Mouse (Mus musculus) liver, postnatal 0 days (tissue): Measurements from ENCODE around the gene Stn1. TPM values are rescaled to one million over a fixed set of nuclear protein-coding genes. Genes with fewer than 3 reads are reported as not detected.

Source experiments
- ATAC-seq: fragments of 200-750 bp; cut with Nextera tagmentation; 2 replicates; pipeline ENCODE4 v1.8.0; 2017; ENCODE audit warnings: mild to moderate bottlenecking, moderate library complexity
- DNase-seq: peaks from one replicate; pipeline ENCODE4 v3.0.0-alpha.2; 2016
- H3K27ac ChIP-seq: fragments of 300-500 bp; sonication (generic); 2 replicates; pipeline ENCODE4 v1.5.1; 2014; ENCODE audit warnings: antibody characterized with exemption, moderate library complexity, mild to moderate bottlenecking, low read depth
- H3K27me3 ChIP-seq: fragments of 300-500 bp; sonication (generic); 2 replicates; pipeline ENCODE4 v1.6.1; 2014; ENCODE audit warnings: low read length, control low read depth, mixed read lengths; ENCODE audit not compliant: insufficient read depth
- H3K36me3 ChIP-seq: fragments of 300-500 bp; sonication (generic); replicated peaks from 2 replicates; pipeline ENCODE4 v1.6.1; 2014; ENCODE audit warnings: mild to moderate bottlenecking, control low read depth, low read length, moderate library complexity, mixed read lengths; ENCODE audit not compliant: insufficient read depth
- H3K4me1 ChIP-seq: fragments of 300-500 bp; sonication (generic); 2 replicates; pipeline ENCODE4 v1.6.1; 2014; ENCODE audit warnings: antibody characterized with exemption, mild to moderate bottlenecking, control low read depth; ENCODE audit not compliant: insufficient read depth
- H3K4me2 ChIP-seq: fragments of 300-500 bp; sonication (generic); 2 replicates; pipeline ENCODE4 v1.6.1; 2014; ENCODE audit warnings: low read depth, mild to moderate bottlenecking, low read length, moderate library complexity, mixed read lengths
- H3K4me3 ChIP-seq: fragments of 300-500 bp; sonication (generic); 2 replicates; pipeline ENCODE4 v1.5.1; 2014; ENCODE audit warnings: low read depth, low read length
- H3K9ac ChIP-seq: fragments of 300-500 bp; sonication (generic); replicated peaks from 2 replicates; pipeline ENCODE4 v1.6.1; 2014; ENCODE audit warnings: mild to moderate bottlenecking, moderate library complexity
- H3K9me3 ChIP-seq: fragments of 300-500 bp; sonication (generic); 2 replicates; pipeline ENCODE4 v1.6.1; 2016; ENCODE audit warnings: mild to moderate bottlenecking, control low read depth, low read length, mixed read lengths
- CTCF ChIP-seq: sonication (generic); IDR thresholded peaks from 2 replicates; pipeline ENCODE4 v1.5.1; 2016; ENCODE audit warnings: antibody characterized with exemption, low read depth
- EP300 ChIP-seq: IDR thresholded peaks from 2 replicates; pipeline ENCODE4 v1.6.1; 2016; ENCODE audit warnings: antibody characterized with exemption, low read depth, mild to moderate bottlenecking
- WGBS: fragments of 180-500 bp; shearing (Covaris S2); extraction: QIAGEN DNeasy Blood & Tissue Kit; methylation state at CpG from one replicate; pipeline ENCODE4 v1.1.7; 2014; ENCODE audit not compliant: insufficient replicate concordance; 5-methylcytosine and 5-hydroxymethylcytosine counted together
- polyA plus RNA-seq: library from polyadenylated mRNA; unstranded; fragments of >200 nt; fragmentation: Nextera tagmentation; extraction: Ambion mirVana; gene quantifications from 2 replicates; pipeline ENCODE4 v1.2.1, GENCODE M21; 2015

Stn1 gene
- polyA plus RNA-seq, 1 experiment from 2014 or later: 5.4 TPM

GRCm38 (mm10) chr19:47545528-47545927, 8.2 kb upstream of the Stn1 start:
- no peak for TF ChIP-seq EP300
- no peak for TF ChIP-seq CTCF
- Histone ChIP-seq H3K9ac (no peak overlapping the region), H3K36me3 (no peaks in the 10 kb centered on the region), H3K9me3 (no peaks in the 10 kb centered on the region), H3K4me3 (no peak overlapping the region), H3K4me1 (no peaks in the 10 kb centered on the region), H3K27me3 (no peaks in the 10 kb centered on the region), H3K27ac (no peak overlapping the region), H3K4me2 (no peak overlapping the region)
- ATAC-seq (no peak), DNase-seq (no peak)

DNA sequence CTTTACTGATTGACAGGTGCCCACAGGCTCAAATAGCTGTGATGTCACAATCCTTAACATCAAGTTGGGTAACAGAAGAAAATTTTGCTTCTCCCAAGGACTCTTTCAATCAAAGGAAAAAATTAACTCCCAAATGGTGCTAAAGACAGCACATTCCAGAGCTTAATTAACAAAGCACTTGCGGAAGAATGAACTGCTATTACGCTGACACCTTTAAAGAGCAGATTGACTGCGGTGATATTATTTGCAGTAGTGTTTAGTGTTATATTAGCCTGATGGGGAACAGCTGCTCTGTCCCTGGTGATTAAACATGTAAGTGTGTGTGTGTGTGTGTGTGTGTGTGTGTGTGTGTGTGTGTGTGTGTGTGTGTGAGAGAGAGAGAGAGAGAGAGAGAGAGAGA, 7.7 kb upstream of the Stn1 start:
- Histone ChIP-seq H3K36me3 (no peaks in the 10 kb centered on the region), H3K4me3 (no peak overlapping the region), H3K9me3 (no peaks in the 10 kb centered on the region), H3K27ac (no peak overlapping the region), H3K4me1 (no peaks in the 10 kb centered on the region), H3K4me2 (no peak overlapping the region), H3K9ac (no peak overlapping the region), H3K27me3 (no peaks in the 10 kb centered on the region)
- DNase-seq (no peak), ATAC-seq (no peak)
- WGBS: 83% methylated on average over 3 of the region's 3 CpGs
- TF ChIP-seq CTCF: no peak
- TF ChIP-seq EP300: no peak

DNA sequence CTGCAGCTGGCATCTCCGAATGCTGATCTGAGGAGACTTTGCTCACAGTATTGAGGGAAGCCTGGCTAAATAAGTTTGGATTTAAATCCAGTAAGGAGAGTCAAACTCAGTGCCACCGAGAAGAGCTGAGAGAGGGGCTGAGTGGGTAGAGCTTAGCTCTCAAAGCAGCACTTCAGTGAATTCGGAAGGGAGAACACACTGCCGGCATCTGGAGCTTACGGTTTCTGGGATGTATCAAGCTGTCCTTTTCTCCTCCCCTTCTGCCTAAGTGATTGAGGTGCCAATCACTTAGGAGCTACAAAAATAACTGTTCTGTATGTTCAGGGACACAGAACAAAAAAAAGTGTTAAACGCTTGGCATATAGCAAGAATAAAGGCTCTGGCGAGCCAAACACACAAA, 5.1 kb upstream of the Stn1 start:
- ATAC-seq (no peak), DNase-seq (no peak)
- H3K27me3 ChIP-seq: no peaks in the 10 kb centered on the region
- H3K36me3 ChIP-seq: no peaks in the 10 kb centered on the region
- H3K4me1 ChIP-seq: peaks cover 14% of the 10 kb centered on the region
- 74% methylated on average over 7 of the region's 7 CpGs for WGBS
- no peak overlapping the region for H3K4me3 ChIP-seq
- H3K27ac ChIP-seq: no peak overlapping the region
- H3K9ac ChIP-seq: no peak overlapping the region
- TF ChIP-seq CTCF (no peak), EP300 (no peak)
- no peak overlapping the region for H3K4me2 ChIP-seq
- no peaks in the 10 kb centered on the region for H3K9me3 ChIP-seq

DNA sequence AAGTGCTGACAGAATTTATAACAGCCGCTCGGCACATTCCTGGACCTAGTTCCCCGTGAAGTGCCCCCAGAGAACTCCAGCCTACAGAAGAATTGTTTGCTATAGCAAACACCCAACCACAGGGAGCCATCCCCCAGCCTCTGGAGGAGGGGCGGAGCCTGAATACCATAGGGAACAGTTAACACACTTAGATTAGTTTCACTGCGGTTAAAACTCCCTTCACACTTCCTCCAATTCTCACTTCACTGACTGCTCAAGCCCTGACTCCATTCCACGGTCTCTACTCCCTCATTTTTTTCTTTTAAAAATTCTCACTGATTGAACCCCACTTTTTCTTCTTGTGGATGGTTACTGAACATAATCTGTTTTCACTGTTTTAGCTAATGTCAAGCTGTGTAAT, 1.5 kb upstream of the Stn1 start:
- DNase-seq (peak; percentile 42), ATAC-seq (no peak)
- Histone ChIP-seq H3K27me3 (no peaks in the 10 kb centered on the region), H3K36me3 (0 out of 2 replicates have a peak, but pooled peaks cover 3% of the 10 kb centered on the region), H3K4me3 (no peak overlapping the region), H3K27ac (0 out of 2 replicates have a peak overlapping the region, but pooled peaks have one; percentile 2), H3K9ac (no peak overlapping the region), H3K9me3 (no peaks in the 10 kb centered on the region), H3K4me2 (peak overlapping the region; percentile 40), H3K4me1 (peaks cover 27% of the 10 kb centered on the region)
- under 1% methylated on average over 6 of the region's 6 CpGs for WGBS
- no peak for TF ChIP-seq EP300
- no peak for TF ChIP-seq CTCF

DNA sequence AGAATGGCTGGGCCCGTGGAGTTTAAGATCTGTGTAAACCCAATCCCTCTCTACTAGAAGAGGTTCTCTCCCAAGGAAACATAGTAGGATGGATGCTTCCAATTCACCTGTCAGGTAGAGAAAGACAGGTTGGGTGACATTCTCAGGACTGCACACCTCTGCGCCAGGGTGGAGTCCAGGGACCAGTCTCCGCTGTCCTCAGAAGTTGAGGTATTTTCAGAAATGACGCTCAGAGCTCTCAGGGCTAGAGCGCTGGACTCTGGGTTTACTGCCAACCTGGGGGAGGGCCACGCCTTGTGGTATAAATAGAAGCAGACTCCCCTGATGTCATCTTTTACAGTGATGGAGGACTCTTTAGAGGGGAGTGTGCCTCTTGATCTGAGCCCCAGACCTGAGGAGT, 572 bp upstream of the Stn1 start:
- Histone ChIP-seq H3K9me3 (no peaks in the 10 kb centered on the region), H3K4me3 (no peak overlapping the region), H3K9ac (peak overlapping the region; percentile 72), H3K27me3 (no peaks in the 10 kb centered on the region), H3K27ac (peak overlapping the region; percentile 88), H3K4me1 (peaks cover 27% of the 10 kb centered on the region), H3K36me3 (0 out of 2 replicates have a peak, but pooled peaks cover 4% of the 10 kb centered on the region), H3K4me2 (peak overlapping the region; percentile 92)
- 44% methylated on average over 6 of the region's 6 CpGs for WGBS
- TF ChIP-seq CTCF: no peak
- TF ChIP-seq EP300: no peak
- no peak for DNase-seq
- ATAC-seq: no peak

DNA sequence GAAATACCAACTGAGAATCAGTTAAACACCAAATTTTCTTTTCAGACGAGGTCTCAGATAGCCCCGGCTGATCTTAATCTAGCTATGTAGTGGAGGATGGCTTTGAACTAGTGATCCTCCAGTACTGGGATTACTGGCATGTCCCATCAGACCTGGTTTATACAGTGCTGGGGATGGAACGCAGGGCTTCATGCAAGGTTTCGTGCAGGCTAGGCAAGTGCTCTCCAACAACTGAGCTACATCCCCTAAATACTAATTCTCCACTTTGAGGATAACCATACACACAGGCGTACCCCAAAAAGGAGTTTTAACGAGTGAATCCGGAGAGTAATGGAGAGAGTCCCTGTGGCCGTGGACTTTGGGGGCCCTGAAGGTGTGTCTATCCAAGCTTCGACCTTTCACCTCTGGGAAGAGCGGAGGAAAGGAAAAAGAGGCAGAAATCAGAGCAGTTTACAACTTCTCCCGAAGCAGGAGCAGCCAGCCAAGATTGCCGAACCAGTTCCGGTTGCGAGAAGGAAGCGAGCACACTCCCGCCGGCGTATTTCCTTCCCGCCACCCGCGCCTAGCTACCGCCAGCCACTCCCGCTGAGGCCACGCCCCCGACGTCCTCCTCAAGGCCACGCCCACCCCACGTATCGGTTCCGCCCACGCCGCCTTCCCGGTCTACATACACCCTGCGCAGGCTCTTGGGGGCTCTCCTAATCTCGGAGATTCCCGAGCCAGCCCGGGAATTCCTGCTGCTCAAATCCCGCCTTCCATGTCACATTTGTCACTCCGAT, 597 bp downstream of the Stn1 start:
- WGBS: 4% methylated on average over 37 of the region's 39 CpGs
- Histone ChIP-seq H3K4me3 (peak overlapping the region; percentile 69), H3K9ac (peak overlapping the region; percentile 72), H3K9me3 (peaks cover 2% of the 10 kb centered on the region; the same call in 1 of the 2 replicates), H3K4me1 (peaks cover 31% of the 10 kb centered on the region), H3K27ac (peak overlapping the region; percentile 88), H3K4me2 (peak overlapping the region; percentile 92), H3K36me3 (peaks cover 6% of the 10 kb centered on the region; the same call in 1 of the 2 replicates), H3K27me3 (no peaks in the 10 kb centered on the region)
- DNase-seq (peak; percentile 99), ATAC-seq (peak; percentile 99)
- peak; percentile 61; the same call in 1 of the 2 replicates for TF ChIP-seq EP300
- no peak for TF ChIP-seq CTCF
